Mouse (Mus musculus) heart, embryonic 10.5 days (tissue): ENCODE data around the gene Gm44965. TPM values are rescaled to one million over a fixed set of nuclear protein-coding genes. Genes with fewer than 3 reads are reported as not detected.

Experiments used
- DNase-seq: peaks from one replicate; pipeline ENCODE4 v3.0.0-alpha.2; 2017; ENCODE audit warnings: low spot score
- H3K27ac ChIP-seq: fragments of 300-500 bp; sonication (generic); 2 replicates; pipeline ENCODE4 v1.5.1; 2016; ENCODE audit warnings: mild to moderate bottlenecking
- H3K27me3 ChIP-seq: fragments of 300-500 bp; sonication (generic); 2 replicates; pipeline ENCODE4 v1.6.1; 2016; ENCODE audit warnings: mild to moderate bottlenecking; ENCODE audit not compliant: poor library complexity, insufficient read depth, severe bottlenecking
- H3K36me3 ChIP-seq: fragments of 300-500 bp; sonication (generic); 2 replicates; pipeline ENCODE4 v1.6.1; 2016; ENCODE audit warnings: mild to moderate bottlenecking, moderate library complexity
- H3K4me1 ChIP-seq: fragments of 300-500 bp; sonication (generic); 2 replicates; pipeline ENCODE4 v1.6.1; 2016; ENCODE audit warnings: mild to moderate bottlenecking
- H3K4me3 ChIP-seq: fragments of 300-500 bp; sonication (generic); 2 replicates; pipeline ENCODE4 v1.5.1; 2016; ENCODE audit warnings: mild to moderate bottlenecking, moderate library complexity
- H3K9me3 ChIP-seq: fragments of 300-500 bp; sonication (generic); 2 replicates; pipeline ENCODE4 v1.6.1; 2016; ENCODE audit warnings: mild to moderate bottlenecking, moderate library complexity
- WGBS: fragments of 180-500 bp; shearing (Covaris S2); methylation state at CpG from one replicate; pipeline ENCODE4 v1.1.7; 2016; 5-methylcytosine and 5-hydroxymethylcytosine counted together
- polyA plus RNA-seq: library from polyadenylated mRNA; unstranded; fragments of >200 nt; fragmentation: Nextera tagmentation; extraction: Ambion mirVana; gene quantifications from 2 replicates; pipeline ENCODE4 v1.2.1, GENCODE M21; 2016

Gene Gm44965
- polyA plus RNA-seq, 1 experiment from 2014 or later: 0.49 TPM

- DNase-seq: no peak
- no peak overlapping the region for H3K4me3 ChIP-seq
- peaks cover 14% of the 10 kb centered on the region for H3K36me3 ChIP-seq
- H3K27me3 ChIP-seq: no peaks in the 10 kb centered on the region
- peaks cover 4% of the 10 kb centered on the region for H3K9me3 ChIP-seq
- WGBS: 87% methylated on average over 3 of the region's 3 CpGs
- peaks cover 33% of the 10 kb centered on the region for H3K4me1 ChIP-seq
- no peak overlapping the region for H3K27ac ChIP-seq
Measured at GRCm38 (mm10) chr6:48591221-48591845, 2.4 kb upstream of the Gm44965 start.

DNA sequence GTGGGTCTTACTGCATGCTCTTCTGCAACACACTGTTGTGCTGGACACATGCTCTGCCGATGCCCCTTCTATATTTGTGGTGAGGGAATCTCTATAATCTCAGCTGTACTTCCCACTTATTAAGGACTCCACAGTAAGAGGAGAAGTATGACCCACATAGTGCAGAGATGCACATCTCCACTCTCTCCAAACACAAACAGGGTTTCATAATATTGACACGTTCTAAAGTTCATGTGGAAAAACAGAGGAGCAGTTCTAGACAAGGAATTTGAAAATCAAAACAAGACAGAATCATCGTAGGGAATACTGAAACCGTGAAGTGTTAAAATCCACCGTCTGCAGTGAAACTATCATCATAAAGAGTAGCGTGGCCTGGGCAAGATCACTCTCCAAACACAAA is 1.9 kb upstream of the Gm44965 start:
- peaks cover 20% of the 10 kb centered on the region for H3K36me3 ChIP-seq
- no peaks in the 10 kb centered on the region for H3K27me3 ChIP-seq
- DNase-seq: no peak
- H3K4me3 ChIP-seq: no peak overlapping the region
- H3K27ac ChIP-seq: no peak overlapping the region
- H3K4me1 ChIP-seq: peaks cover 36% of the 10 kb centered on the region
- peaks cover 10% of the 10 kb centered on the region for H3K9me3 ChIP-seq
- 86% methylated on average over 6 of the region's 6 CpGs for WGBS

DNA sequence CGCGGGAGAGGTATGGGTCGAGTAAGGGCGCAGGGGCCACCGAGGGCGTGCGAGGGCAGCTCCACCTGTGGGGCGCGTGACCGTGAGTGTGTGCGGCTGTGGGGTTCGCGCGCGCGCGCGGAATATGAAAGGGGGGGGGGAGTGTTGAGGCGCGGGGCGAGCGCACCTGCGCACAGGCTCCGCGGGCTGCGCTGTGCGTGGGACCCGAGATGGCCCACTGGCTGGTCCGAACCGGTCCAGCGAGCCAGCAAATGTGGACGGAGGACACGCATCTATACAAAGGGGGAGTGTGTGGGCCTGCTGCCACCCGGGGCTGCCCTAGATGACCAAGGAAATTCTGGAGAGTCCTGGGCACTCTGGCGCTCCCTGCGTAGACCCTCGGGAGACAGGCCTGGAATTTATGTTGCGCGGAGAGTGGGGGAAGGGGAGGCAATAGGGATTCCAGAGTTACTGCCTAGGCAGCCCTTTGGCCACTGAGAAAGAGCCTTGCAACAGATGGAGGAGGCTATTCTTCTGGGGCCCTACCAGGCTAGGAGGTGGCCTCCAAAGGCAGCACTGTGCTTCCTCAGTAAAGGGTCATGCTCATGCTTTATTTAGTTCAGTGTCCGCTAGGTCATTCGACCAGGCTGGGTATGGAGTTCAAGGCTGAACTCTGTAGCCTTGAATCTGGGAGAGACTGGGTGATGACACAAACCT is 450 bp downstream of the Gm44965 start:
- Histone ChIP-seq H3K36me3 (peaks cover 43% of the 10 kb centered on the region), H3K4me1 (peaks cover 33% of the 10 kb centered on the region), H3K27ac (peak overlapping the region; percentile 97), H3K4me3 (peak overlapping the region; percentile 82), H3K9me3 (peaks cover 22% of the 10 kb centered on the region), H3K27me3 (no peaks in the 10 kb centered on the region)
- 2% methylated on average over 34 of the region's 41 CpGs for WGBS
- DNase-seq: no peak

GRCm38 (mm10) chr6:48595278-48595677 is 1.5 kb downstream of the Gm44965 start:
- Histone ChIP-seq H3K36me3 (peaks cover 54% of the 10 kb centered on the region), H3K27me3 (no peaks in the 10 kb centered on the region), H3K27ac (no peak overlapping the region), H3K4me3 (peak overlapping the region; percentile 82), H3K9me3 (peaks cover 22% of the 10 kb centered on the region), H3K4me1 (peaks cover 22% of the 10 kb centered on the region)
- DNase-seq: no peak
- WGBS: 81% methylated on average over 1 of the region's 1 CpGs

GRCm38 (mm10) chr6:48596545-48597232 is 2.9 kb downstream of the Gm44965 start:
- Histone ChIP-seq H3K4me3 (0 out of 2 replicates have a peak overlapping the region, but pooled peaks have one; percentile 19), H3K9me3 (peaks cover 22% of the 10 kb centered on the region), H3K27me3 (no peaks in the 10 kb centered on the region), H3K36me3 (peaks cover 54% of the 10 kb centered on the region), H3K4me1 (peaks cover 29% of the 10 kb centered on the region), H3K27ac (no peak overlapping the region)
- 94% methylated on average over 45 of the region's 45 CpGs for WGBS
- DNase-seq: no peak

DNA sequence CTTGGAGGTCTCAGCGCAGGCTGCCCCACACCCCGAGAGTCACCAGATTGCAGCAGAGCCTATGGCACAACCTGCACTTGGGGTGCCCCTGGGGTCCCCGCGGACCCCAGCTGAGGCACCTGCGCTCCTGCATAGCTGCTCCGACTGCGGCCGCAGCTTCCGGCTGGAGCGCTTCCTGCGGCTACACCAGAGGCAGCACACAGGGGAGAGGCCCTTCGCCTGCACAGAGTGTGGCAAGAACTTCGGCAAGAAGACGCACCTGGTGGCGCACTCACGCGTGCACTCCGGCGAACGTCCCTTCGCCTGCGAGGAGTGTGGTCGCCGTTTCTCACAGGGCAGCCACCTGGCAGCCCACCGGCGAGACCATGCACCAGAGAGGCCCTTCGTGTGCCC is 3.5 kb downstream of the Gm44965 start:
- no peaks in the 10 kb centered on the region for H3K27me3 ChIP-seq
- 0 out of 2 replicates have a peak overlapping the region, but pooled peaks have one; percentile 19 for H3K4me3 ChIP-seq
- peaks cover 54% of the 10 kb centered on the region for H3K36me3 ChIP-seq
- H3K9me3 ChIP-seq: peaks cover 22% of the 10 kb centered on the region
- no peak for DNase-seq
- WGBS: 89% methylated on average over 27 of the region's 27 CpGs
- H3K27ac ChIP-seq: no peak overlapping the region
- peaks cover 31% of the 10 kb centered on the region for H3K4me1 ChIP-seq

DNA sequence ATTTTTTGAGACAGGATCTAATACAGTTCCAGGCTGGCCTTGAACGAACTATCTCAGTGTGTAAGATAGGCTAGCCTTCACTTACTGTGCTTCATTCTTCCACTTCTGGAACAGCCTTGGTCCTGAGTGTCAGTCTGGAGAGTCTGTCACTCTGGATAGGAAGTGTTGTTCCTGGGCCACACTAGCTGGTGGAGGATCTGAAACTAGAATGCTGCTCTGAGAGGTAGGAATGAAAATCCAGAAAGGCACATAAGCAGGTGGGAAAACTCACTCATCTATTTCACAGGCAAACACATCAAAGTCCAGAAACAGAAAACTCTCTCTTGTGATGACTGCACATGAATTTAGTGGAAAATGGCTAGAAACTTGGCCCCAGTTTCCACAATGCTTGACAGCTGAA is 6.9 kb downstream of the Gm44965 start:
- peaks cover 22% of the 10 kb centered on the region for H3K9me3 ChIP-seq
- no peak overlapping the region for H3K27ac ChIP-seq
- no peak overlapping the region for H3K4me3 ChIP-seq
- WGBS: 93% methylated on average over 1 of the region's 1 CpGs
- H3K36me3 ChIP-seq: peaks cover 49% of the 10 kb centered on the region
- no peak for DNase-seq
- H3K27me3 ChIP-seq: no peaks in the 10 kb centered on the region
- peaks cover 22% of the 10 kb centered on the region; the same call in 1 of the 2 replicates for H3K4me1 ChIP-seq

GRCm38 (mm10) chr6:48601271-48602079 is 7.7 kb downstream of the Gm44965 start, which contains the start of gene Zfp775:
Gene Zfp775 (plus strand): TSS chr6:48602063.
- Histone ChIP-seq H3K36me3 (peaks cover 41% of the 10 kb centered on the region), H3K27me3 (no peaks in the 10 kb centered on the region), H3K27ac (peak within 1 kb of the TSS; percentile 94), H3K4me3 (peak within 1 kb of the TSS; percentile 84), H3K4me1 (peaks cover 20% of the 10 kb centered on the region; the same call in 1 of the 2 replicates), H3K9me3 (peaks cover 16% of the 10 kb centered on the region)
- WGBS: 5% methylated on average over 42 of the region's 42 CpGs
- peak; percentile 98 for DNase-seq

DNA sequence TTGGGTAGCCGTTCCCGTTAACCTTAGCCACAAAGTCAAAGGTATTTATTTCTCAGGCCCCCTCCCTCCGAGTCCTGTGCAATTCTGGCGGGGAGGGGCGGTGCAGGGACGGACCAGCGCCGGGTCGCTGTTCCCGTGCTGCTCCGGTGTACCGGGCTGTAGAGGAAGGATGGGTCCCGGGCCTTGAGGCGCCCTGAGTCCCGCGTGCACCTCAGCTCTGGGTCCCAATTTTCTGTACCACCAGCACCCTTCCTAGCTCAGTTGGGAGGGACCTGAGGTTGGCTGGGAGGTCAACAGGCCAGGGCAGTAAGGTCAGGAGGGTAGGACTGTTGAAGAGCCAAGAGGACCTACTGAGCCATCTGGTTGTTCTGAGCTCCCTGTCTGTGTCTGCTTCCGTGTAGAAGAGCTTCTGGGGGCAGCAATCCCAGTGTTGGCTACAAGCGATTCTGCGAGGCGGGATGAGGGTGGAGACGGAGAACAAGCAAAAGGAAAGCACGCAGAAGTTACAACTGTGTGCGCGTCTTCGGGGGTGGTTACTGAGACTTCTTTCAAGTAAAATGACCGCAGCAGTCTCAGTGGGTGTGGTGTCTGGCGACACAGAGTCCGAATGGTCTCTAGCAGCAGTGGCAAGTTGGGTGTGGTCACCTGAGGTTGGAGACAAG is 8.5 kb downstream of the Gm44965 start:
- Histone ChIP-seq H3K4me3 (peak overlapping the region; percentile 84), H3K27ac (peak overlapping the region; percentile 94), H3K9me3 (peaks cover 8% of the 10 kb centered on the region), H3K4me1 (peaks cover 18% of the 10 kb centered on the region; the same call in 1 of the 2 replicates), H3K27me3 (no peaks in the 10 kb centered on the region), H3K36me3 (peaks cover 33% of the 10 kb centered on the region)
- peak; percentile 85 for DNase-seq
- 3% methylated on average over 28 of the region's 28 CpGs for WGBS

- H3K27me3 ChIP-seq: no peaks in the 10 kb centered on the region
- no peaks in the 10 kb centered on the region for H3K9me3 ChIP-seq
- WGBS: 77% methylated on average over 2 of the region's 2 CpGs
Measured at GRCm38 (mm10) chr6:48608124-48608523, 14.4 kb downstream of the Gm44965 start.

GRCm38 (mm10) chr6:48609512-48609911 is 15.8 kb downstream of the Gm44965 start:
- Histone ChIP-seq H3K27ac (0 out of 2 replicates have a peak overlapping the region, but pooled peaks have one; percentile 13), H3K27me3 (no peaks in the 10 kb centered on the region), H3K4me3 (no peak overlapping the region), H3K36me3 (peaks cover 18% of the 10 kb centered on the region), H3K9me3 (no peaks in the 10 kb centered on the region), H3K4me1 (peaks cover 17% of the 10 kb centered on the region; the same call in 1 of the 2 replicates)
- DNase-seq: no peak
- 51% methylated on average over 7 of the region's 7 CpGs for WGBS

More at GRCm38 (mm10) chr6:48608124-48608523, 14.4 kb downstream of the Gm44965 start:
- DNase-seq: no peak
- Histone ChIP-seq H3K27ac (no peak overlapping the region), H3K4me3 (no peak overlapping the region), H3K4me1 (peaks cover 14% of the 10 kb centered on the region; the same call in 1 of the 2 replicates), H3K36me3 (peaks cover 5% of the 10 kb centered on the region; the same call in 1 of the 2 replicates)

GRCm38 (mm10) chr6:48610657-48611056 is 16.9 kb downstream of the Gm44965 start:
- H3K4me3 ChIP-seq: no peak overlapping the region
- H3K36me3 ChIP-seq: peaks cover 19% of the 10 kb centered on the region
- peaks cover 17% of the 10 kb centered on the region; the same call in 1 of the 2 replicates for H3K4me1 ChIP-seq
- DNase-seq: no peak
- no peaks in the 10 kb centered on the region for H3K9me3 ChIP-seq
- H3K27me3 ChIP-seq: no peaks in the 10 kb centered on the region
- 85% methylated on average over 3 of the region's 3 CpGs for WGBS
- no peak overlapping the region for H3K27ac ChIP-seq
